Mouse (Mus musculus) cortical plate, adult 2 months (tissue): ENCODE measurements around the gene Cnot11. TPM values are rescaled to one million over a fixed set of nuclear protein-coding genes. Genes with fewer than 3 reads are reported as not detected.

ENCODE experiments used
- H3K27ac ChIP-seq: fragments of 200-500 bp; 2 replicates; pipeline ENCODE4 v1.5.1; 2012; ENCODE audit warnings: low read length, control low read depth, inconsistent platforms; ENCODE audit not compliant: insufficient read depth
- H3K4me1 ChIP-seq: fragments of 200-500 bp; 2 replicates; pipeline ENCODE4 v1.6.1; 2011; ENCODE audit warnings: low read length; ENCODE audit not compliant: control insufficient read depth, insufficient read depth
- H3K4me3 ChIP-seq: fragments of 200-500 bp; 2 replicates; pipeline ENCODE4 v1.5.1; 2011; ENCODE audit warnings: mild to moderate bottlenecking, low read length, control low read depth; ENCODE audit not compliant: insufficient read depth
- CTCF ChIP-seq: fragments of 200-500 bp; IDR thresholded peaks from 2 replicates; pipeline ENCODE4 v1.5.1; 2011; ENCODE audit warnings: mild to moderate bottlenecking, control low read depth, low read length; ENCODE audit not compliant: insufficient read depth; ENCODE audit errors: extremely low read depth
- POLR2A ChIP-seq: fragments of 200-500 bp; IDR thresholded peaks from 2 replicates; pipeline ENCODE4 v1.6.1; 2011; ENCODE audit warnings: mild to moderate bottlenecking, low read length, control low read depth; ENCODE audit not compliant: insufficient read depth; ENCODE audit errors: extremely low read depth
- polyA plus RNA-seq: library from polyadenylated mRNA; depleted of rRNA; stranded (reverse); fragments of >200 nt; gene quantifications from 2 replicates; pipeline ENCODE4 v1.2.3, GENCODE M21; 2012; rRNA removed

Cnot11 gene
- 18.8 and 18.9 TPM in 2 replicates for polyA plus RNA-seq

DNA sequence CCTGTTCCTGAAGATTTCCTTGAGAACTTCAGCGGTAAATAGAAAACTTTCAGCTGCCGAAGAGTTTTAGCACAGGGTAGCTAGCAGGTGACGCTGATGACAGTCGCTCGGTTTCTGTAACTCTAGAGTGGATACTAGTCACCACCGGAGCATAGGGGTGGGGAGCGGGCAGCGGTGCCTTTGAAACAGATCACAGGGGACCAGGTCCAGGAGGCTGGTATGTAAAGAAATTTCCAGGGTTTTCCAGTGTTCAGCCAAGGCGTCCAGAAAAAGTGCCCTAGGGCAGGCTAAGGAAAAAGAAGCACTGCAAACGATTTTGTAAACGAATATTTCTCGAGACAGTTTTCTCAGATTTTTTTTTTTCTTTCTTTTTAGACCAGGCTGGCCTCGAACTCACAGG is at the start of gene Cnot11:
TSS of gene Cnot11 (plus strand) at position 162 of the 400 bp plus-strand sequence.
- TF ChIP-seq CTCF (no peak), POLR2A (no peak)
- Histone ChIP-seq H3K4me3 (peak within 1 kb of the TSS; percentile 50), H3K27ac (peak within 1 kb of the TSS; percentile 71), H3K4me1 (peaks cover 6% of the 10 kb centered on the region; the same call in 1 of the 2 replicates)

DNA sequence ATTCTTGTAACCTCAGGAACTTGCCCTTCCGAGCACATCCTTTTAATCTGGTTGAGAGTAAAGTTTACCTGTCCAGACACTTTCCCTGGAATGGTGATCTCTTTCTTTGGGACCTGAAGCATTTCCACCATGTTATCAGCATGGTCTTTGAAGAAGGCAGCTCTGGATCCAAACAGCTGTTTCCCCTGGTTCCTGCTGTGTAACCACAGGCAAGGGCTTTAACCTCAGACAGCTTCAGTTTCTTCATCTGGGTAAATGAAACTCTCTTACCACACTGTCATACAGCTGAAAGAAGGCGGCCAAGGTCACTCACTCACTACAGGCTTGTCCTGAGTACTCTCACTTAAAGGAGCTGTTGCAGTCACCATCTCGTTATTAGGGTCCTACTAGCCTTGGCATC is 47.4 kb upstream of the Cnot11 start:
- TF ChIP-seq POLR2A, result no peak
- TF ChIP-seq CTCF, result no peak
- no peak overlapping the region for H3K27ac ChIP-seq
- H3K4me3 ChIP-seq, result no peak overlapping the region
- no peaks in the 10 kb centered on the region for H3K4me1 ChIP-seq

DNA sequence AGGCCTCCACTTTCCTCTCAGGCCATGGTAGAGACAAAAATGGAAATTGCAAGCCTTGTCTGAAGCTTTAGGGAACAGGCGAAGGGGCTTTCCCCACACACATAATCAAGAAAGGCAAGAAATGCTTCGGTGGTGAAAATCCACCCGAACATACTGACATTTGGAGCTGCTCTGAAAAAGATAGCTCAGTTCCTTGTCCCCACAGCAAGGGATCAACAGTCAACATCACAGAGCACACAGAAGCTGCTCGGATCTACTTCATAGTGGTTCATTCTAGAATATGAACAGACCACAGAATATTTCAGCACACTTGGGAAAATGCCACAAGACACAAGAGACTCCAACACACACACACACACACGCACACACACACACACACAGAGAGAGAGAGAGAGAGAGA is 41.6 kb upstream of the Cnot11 start:
- H3K4me3 ChIP-seq, result no peak overlapping the region
- no peaks in the 10 kb centered on the region for H3K4me1 ChIP-seq
- H3K27ac ChIP-seq, result no peak overlapping the region
- TF ChIP-seq CTCF (no peak), POLR2A (no peak)

DNA sequence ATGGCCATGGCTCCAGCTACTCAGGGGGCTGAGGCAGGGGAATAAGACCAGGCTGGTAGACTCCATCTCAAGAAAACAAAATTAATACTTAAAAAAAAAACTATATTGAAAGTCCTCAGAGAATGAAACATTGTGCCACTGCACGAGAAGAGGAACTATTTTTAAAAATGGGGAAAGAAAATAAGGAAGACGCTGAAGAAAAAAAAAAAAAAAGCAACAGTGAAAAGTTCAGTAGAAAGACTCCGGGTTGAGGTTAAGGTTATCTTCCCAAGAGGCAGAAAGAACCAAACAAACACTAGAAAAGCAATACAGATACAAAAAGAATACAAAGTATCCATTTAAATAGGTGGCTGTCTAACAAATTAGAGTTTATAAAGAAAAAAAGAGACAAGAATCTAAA is 41.1 kb upstream of the Cnot11 start:
- TF ChIP-seq POLR2A (no peak), CTCF (no peak)
- Histone ChIP-seq H3K27ac (no peak overlapping the region), H3K4me1 (no peaks in the 10 kb centered on the region), H3K4me3 (no peak overlapping the region)

DNA sequence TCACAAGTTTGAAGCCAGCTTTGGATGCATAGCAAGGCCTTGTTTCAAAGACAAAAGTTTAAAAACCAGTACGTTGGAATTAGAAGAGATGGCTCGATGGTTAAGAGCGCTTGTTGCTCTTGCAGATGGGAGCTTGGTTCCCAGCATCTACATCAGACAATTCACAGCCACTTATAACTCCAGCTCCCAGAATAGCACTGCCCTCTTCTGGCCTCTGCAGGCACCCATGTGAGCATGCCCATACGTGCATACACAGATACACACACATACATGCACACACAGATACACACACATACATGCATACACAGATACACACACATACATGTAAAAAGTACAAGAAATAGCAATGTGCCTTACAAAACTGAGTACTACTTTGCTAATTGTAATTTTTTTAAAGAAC is 37.8 kb upstream of the Cnot11 start:
- no peak overlapping the region for H3K4me3 ChIP-seq
- H3K27ac ChIP-seq, result no peak overlapping the region
- TF ChIP-seq CTCF, result no peak
- TF ChIP-seq POLR2A, result no peak
- H3K4me1 ChIP-seq, result no peaks in the 10 kb centered on the region

DNA sequence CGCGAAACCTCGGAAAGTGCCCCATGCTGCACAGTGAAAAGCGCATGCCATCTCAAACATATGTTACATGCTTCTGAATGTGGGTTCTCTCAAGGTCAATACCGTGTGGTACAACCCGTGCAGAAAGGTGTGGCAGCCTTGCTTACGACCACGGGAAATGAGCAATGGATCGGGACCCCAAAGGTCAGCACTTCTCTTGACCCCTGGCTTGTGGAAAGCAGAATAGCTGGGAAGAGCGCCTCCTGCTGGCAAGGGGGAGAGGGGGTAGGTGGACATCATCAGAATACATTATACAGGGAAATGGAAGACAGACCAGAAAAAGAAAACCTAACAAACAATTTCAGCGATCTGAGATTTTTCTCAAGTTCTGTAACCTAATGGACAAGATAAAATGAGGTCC is 37.0 kb upstream of the Cnot11 start:
- Histone ChIP-seq H3K4me3 (no peak overlapping the region), H3K4me1 (no peaks in the 10 kb centered on the region), H3K27ac (no peak overlapping the region)
- TF ChIP-seq CTCF, result no peak
- TF ChIP-seq POLR2A, result no peak

DNA sequence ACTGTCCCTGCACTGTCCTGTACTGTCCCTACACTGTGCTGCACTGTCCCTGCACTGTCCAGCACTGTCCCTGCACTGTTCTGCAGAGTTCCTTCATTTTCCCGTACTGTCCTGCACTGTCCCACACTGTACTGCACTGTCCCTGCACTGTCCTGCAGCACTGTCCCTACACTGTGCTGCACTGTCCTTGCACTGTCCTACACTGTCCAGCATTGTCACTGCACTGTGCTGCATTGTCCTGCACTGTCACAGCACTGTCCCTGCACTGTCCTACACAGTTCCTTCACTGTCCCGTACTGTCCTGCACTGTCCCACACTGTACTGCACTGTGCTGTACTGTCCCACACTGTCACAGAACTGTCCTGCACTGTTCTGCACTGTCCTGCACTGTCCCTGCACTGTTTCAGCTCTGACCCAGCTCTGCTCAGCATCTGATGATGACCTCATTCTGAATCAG is 35.3 kb upstream of the Cnot11 start:
- H3K27ac ChIP-seq, result no peak overlapping the region
- no peaks in the 10 kb centered on the region for H3K4me1 ChIP-seq
- H3K4me3 ChIP-seq, result no peak overlapping the region
- no peak for TF ChIP-seq CTCF
- TF ChIP-seq POLR2A, result no peak

DNA sequence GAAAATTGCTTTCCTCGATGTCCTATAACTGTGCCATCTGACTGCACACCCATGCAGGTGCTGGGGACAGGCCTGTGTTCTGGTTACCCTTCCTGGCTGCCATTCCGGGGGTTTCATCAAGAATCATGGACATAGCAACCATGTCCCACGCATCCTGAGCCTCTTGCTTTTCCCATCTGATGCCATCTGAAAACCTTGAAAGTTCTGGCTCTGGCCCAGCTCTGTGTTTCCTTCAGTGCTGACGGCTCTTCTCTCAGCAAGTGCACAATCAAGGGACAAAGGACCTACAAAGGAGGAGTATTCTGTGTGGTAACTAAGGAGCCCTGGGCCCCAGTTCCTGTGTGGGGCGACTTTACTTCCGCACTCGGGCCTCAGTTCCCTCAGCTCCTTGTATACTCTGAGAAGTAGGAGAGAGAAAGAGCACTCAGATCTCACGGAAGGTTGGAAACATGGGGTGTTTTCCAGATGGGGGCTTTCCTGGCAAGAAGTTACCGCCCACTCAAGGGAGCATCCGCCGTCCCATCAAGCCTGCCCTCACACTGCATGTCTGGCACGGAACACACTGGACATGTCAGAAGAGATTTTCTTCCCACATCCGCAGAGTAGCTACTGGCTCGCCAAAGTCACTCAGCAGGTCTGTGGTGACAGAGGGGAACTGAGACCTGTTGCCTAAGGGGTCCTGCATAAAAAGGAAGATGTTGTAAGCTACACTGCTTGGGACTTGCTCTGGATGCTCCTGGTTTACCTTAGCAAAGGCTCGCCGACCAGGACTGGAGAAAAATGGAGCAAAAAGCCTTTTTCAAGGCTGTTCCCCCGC is 31.8 kb upstream of the Cnot11 start:
- Histone ChIP-seq H3K27ac (no peak overlapping the region), H3K4me3 (no peak overlapping the region), H3K4me1 (no peaks in the 10 kb centered on the region)
- TF ChIP-seq CTCF, result no peak
- no peak for TF ChIP-seq POLR2A

DNA sequence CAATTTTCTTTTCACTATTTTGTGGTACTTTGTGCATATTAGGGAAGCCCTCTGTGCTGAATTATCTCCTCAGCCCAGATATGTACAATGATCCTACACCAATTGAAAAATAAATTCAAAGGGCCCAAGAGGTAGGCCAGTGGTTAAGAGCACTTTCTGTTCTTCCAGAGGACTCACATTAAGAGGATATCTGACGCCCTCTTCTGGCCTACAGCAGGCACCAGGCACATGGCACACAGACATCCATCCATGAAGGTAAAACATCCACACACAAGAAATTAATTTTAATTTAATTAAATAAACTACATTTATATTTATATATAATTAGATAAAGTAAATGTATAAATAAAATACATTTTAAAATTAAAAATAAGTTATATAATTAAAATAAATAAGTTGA is 30.5 kb upstream of the Cnot11 start:
- TF ChIP-seq POLR2A, result no peak
- TF ChIP-seq CTCF, result peak; percentile 67

DNA sequence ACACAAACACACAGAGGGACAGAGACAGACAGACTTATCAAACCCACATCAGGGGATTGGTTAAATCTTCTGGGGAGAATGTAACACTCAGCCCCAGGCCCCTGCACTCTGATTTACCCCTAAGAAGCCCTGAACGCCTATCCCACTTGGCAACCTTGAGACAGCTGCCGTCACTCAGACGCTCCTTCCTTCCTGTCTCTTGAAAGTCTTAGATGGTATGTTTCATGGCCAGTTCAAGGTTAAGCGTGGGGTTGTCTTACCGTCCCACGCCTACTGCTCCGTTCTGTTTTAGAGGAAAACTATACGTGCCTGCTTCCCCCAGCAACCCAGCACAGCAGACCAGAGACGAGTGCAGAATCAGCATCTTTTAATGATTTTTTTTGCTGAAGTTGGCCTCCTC is 29.2 kb upstream of the Cnot11 start:
- no peak for TF ChIP-seq CTCF
- no peak for TF ChIP-seq POLR2A
- no peak overlapping the region for H3K27ac ChIP-seq
- H3K4me3 ChIP-seq, result no peak overlapping the region
- H3K4me1 ChIP-seq, result no peaks in the 10 kb centered on the region

More for the DNA sequence above, 30.5 kb upstream of the Cnot11 start:
- no peak overlapping the region for H3K4me3 ChIP-seq
- H3K4me1 ChIP-seq, result no peaks in the 10 kb centered on the region
- no peak overlapping the region for H3K27ac ChIP-seq
